Mouse (Mus musculus): ENCODE measurements around the gene Npas2.

Npas2 gene

GRCm38 (mm10) chr1:39396347-39396746 is 202.8 kb downstream of the Npas2 start:
- in situ Hi-C loops (cut with MboI; ENCODE audit: unreplicated experiment in 2 of 2) = loop anchor here (10.0 to 25.0 kb wide), 4 partner anchors 402 to 1141 kb away; no protein-coding TSS in a partner anchor

- in situ Hi-C loops (cut with MboI; ENCODE audit: unreplicated experiment in 2 of 2) = loop anchor here (10.0 to 25.0 kb wide), 4 partner anchors 403 to 1139 kb away; no protein-coding TSS in a partner anchor
These were observed 204.8 kb downstream of the Npas2 start for GRCm38 (mm10) chr1:39398284-39398683.

GRCm38 (mm10) chr1:39399228-39399627 is 205.7 kb downstream of the Npas2 start:
- in situ Hi-C loops (cut with MboI; ENCODE audit: unreplicated experiment in 2 of 2) = loop anchor here (10.0 to 25.0 kb wide), 4 partner anchors 404 to 1138 kb away; no protein-coding TSS in a partner anchor

- in situ Hi-C loops (cut with MboI; ENCODE audit: unreplicated experiment in 2 of 2) = no loop called here
These were observed 206.6 kb downstream of the Npas2 start for GRCm38 (mm10) chr1:39400173-39400572.

GRCm38 (mm10) chr1:39407108-39407507 is 213.6 kb downstream of the Npas2 start:
- in situ Hi-C loops (cut with MboI; ENCODE audit: unreplicated experiment in 2 of 2) = no loop called here

- in situ Hi-C loops (cut with MboI; ENCODE audit: unreplicated experiment in 2 of 2) = no loop called here
These were observed 214.6 kb downstream of the Npas2 start for GRCm38 (mm10) chr1:39408123-39408522.

GRCm38 (mm10) chr1:39408668-39409067 is 215.1 kb downstream of the Npas2 start:
- in situ Hi-C loops (cut with MboI; ENCODE audit: unreplicated experiment in 2 of 2) = no loop called here

- in situ Hi-C loops (cut with MboI; ENCODE audit: unreplicated experiment in 2 of 2) = no loop called here
These were observed 216.7 kb downstream of the Npas2 start for GRCm38 (mm10) chr1:39410085-39410821.
